Mouse (Mus musculus): ENCODE data around the gene Ipo4. TPM values are rescaled to one million over a fixed set of nuclear protein-coding genes. Genes with fewer than 3 reads are reported as not detected.

The Ipo4 gene
- 63.8 and 72.8 TPM in 2 replicates for polyA plus RNA-seq (2015; fragmentation: Nextera tagmentation; extraction: Ambion mirVana)

- Histone ChIP-seq H3K4me1 (replicated peaks) (no peaks in the 10 kb centered on the region), H3K27ac (peak within 1 kb of the TSS; percentile 60), H3K9ac (peak within 1 kb of the TSS; percentile 58), H3K9me3 (no peaks in the 10 kb centered on the region), H3K4me2 (replicated peaks) (peak within 1 kb of the TSS; percentile 94), H3K4me3 (replicated peaks) (peak within 1 kb of the TSS; percentile 63), H3K27me3 (replicated peaks) (no peaks in the 10 kb centered on the region), H3K36me3 (peaks cover 59% of the 10 kb centered on the region)
- 1% methylated on average over 33 of the region's 33 CpGs for WGBS
- ATAC-seq: peak; percentile 93
Measured at GRCm38 (mm10) chr14:55635523-55636007, at the start of gene Ipo4. Gene Ipo4 (minus strand): TSS chr14:55635957.

DNA sequence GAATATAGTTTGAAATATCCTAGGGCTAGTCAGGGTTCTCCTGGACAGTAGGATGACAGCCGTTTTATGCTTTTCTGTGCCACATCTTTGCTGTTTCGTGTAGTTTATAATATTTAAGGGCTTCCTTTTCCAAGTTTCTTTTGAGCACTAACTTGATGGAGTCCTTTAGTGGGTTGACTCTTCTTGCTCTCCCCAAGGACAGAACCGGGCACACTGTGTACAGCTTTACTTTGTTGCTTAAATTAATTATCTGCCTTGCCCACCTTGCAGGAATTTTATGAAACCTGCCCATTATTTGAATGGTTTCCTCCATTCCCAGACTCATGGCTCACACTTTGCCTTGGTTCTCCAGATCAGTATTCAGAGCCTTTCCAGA lies 46.3 kb upstream of the Ipo4 start:
- no peak overlapping the region for H3K27ac ChIP-seq
- H3K9me3 ChIP-seq: no peaks in the 10 kb centered on the region
- H3K4me3 ChIP-seq (replicated peaks): peak overlapping the region; percentile 76
- H3K4me1 ChIP-seq (replicated peaks): peaks cover 8% of the 10 kb centered on the region
- 14% methylated on average over 3 of the region's 3 CpGs for WGBS
- H3K36me3 ChIP-seq: peaks cover 21% of the 10 kb centered on the region
- peak overlapping the region; percentile 83 for H3K4me2 ChIP-seq (replicated peaks)
- H3K9ac ChIP-seq: peak overlapping the region; percentile 76
- no peaks in the 10 kb centered on the region for H3K27me3 ChIP-seq (replicated peaks)
- ATAC-seq: peak; percentile 27

- WGBS: under 1% methylated on average over 66 of the region's 66 CpGs
- ATAC-seq: peak; percentile 99
- H3K4me2 ChIP-seq (replicated peaks): peak within 1 kb of the TSS; percentile 83
Measured at GRCm38 (mm10) chr14:55681160-55682117, 45.7 kb upstream of the Ipo4 start, which contains the start of gene Tinf2. Gene Tinf2 (minus strand): TSS chr14:55681820.

DNA sequence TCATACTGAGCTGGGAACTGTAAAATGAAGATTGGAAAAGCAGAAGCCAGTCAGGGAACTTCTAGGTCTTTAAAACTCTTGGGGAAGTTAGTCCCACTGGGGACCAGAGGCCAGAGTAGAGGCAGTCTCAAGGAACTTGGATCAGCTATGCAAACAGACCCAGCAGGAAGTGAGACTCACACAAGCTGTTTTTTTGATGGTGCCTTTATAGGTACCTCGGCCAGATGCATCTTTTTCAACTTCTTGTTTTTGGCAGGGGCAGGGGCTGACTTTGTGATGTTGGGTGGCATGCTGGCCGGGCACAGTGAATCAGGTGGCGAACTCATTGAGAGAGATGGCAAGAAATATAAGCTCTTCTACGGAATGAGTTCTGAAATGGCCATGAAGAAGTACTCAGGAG lies 41.9 kb upstream of the Ipo4 start:
- 82% methylated on average over 4 of the region's 4 CpGs for WGBS
- ATAC-seq: no peak

More at GRCm38 (mm10) chr14:55681160-55682117, 45.7 kb upstream of the Ipo4 start, which contains the start of gene Tinf2:
- H3K4me1 ChIP-seq (replicated peaks): peaks cover 8% of the 10 kb centered on the region
- peaks cover 28% of the 10 kb centered on the region for H3K36me3 ChIP-seq
- peak within 1 kb of the TSS; percentile 76 for H3K9ac ChIP-seq
- H3K27me3 ChIP-seq (replicated peaks): no peaks in the 10 kb centered on the region
- peak within 1 kb of the TSS; percentile 91 for H3K27ac ChIP-seq
- peak within 1 kb of the TSS; percentile 76 for H3K4me3 ChIP-seq (replicated peaks)
- no peaks in the 10 kb centered on the region for H3K9me3 ChIP-seq

GRCm38 (mm10) chr14:55672741-55673060 lies 36.9 kb upstream of the Ipo4 start:
- H3K27ac ChIP-seq: no peak overlapping the region
- peaks cover 17% of the 10 kb centered on the region; the same call in 1 of the 2 replicates for H3K4me1 ChIP-seq (replicated peaks)
- no peak overlapping the region for H3K9ac ChIP-seq
- 70% methylated on average over 7 of the region's 7 CpGs for WGBS
- no peaks in the 10 kb centered on the region for H3K27me3 ChIP-seq (replicated peaks)
- ATAC-seq: no peak
- no peaks in the 10 kb centered on the region for H3K9me3 ChIP-seq
- peak overlapping the region; percentile 72 for H3K4me2 ChIP-seq (replicated peaks)
- peaks cover 17% of the 10 kb centered on the region for H3K36me3 ChIP-seq
- peak overlapping the region; percentile 65 for H3K4me3 ChIP-seq (replicated peaks)

More for the DNA sequence above, 41.9 kb upstream of the Ipo4 start:
- H3K4me1 ChIP-seq (replicated peaks): peaks cover 14% of the 10 kb centered on the region
- no peaks in the 10 kb centered on the region for H3K27me3 ChIP-seq (replicated peaks)
- H3K4me3 ChIP-seq (replicated peaks): no peak overlapping the region
- no peak overlapping the region for H3K4me2 ChIP-seq (replicated peaks)
- H3K27ac ChIP-seq: no peak overlapping the region
- H3K9ac ChIP-seq: no peak overlapping the region
- H3K9me3 ChIP-seq: no peaks in the 10 kb centered on the region
- H3K36me3 ChIP-seq: peaks cover 34% of the 10 kb centered on the region

DNA sequence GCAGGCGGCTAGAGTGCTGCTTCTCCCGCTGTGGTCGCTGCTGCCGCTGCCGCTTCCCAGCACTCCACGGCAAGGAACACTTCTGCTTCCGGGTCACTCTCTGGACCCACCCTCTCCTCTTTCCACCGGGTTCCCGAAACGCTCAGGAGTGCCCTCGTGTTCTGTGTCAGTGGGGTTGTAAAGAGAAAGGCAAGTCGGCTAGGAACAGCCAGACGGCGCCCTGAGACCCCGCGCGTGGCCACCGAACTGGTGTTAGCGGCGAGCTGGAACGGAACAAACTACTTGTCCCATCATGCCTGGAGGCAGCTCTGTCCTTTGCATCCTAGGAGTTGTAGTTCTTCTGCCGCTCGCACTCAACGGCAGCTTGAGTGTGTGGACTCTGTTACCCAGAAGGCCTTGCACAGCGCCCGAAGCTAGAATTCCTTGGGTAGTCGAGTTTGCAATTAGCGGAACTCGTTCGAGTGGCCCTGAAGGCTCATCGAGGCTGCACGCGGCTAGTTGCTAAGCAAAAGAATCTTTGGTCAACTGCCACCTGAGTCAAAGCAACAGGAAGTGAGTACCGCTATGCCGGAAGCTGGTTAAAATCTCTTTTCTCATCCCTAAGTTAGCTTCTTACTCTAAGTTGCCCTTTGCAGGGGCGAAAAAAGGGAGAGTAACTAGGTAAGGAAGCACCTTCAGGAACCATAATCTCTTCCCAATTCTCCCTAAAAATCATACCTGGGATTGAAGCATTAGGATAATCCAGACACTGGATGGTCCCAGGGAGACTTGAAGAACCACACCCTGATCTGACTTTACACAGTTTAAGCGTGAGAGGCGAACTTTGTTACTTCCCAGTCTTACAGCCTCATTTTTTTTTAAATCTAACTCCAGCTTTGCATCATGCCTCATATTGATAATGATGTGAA lies 36.3 kb upstream of the Ipo4 start, which contains the start of the genes Gmpr2 and Nedd8:
Gene Gmpr2 (plus strand): TSS at position 109 of the 908 bp plus-strand sequence.
Gene Nedd8 (minus strand): TSS at position 292 of the 908 bp plus-strand sequence.
- H3K27ac ChIP-seq: peak within 1 kb of the TSS; percentile 75
- H3K4me3 ChIP-seq (replicated peaks): peak within 1 kb of the TSS; percentile 65
- H3K9me3 ChIP-seq: no peaks in the 10 kb centered on the region
- under 1% methylated on average over 38 of the region's 38 CpGs for WGBS
- peak within 1 kb of the TSS; percentile 73 for H3K9ac ChIP-seq
- peaks cover 17% of the 10 kb centered on the region; the same call in 1 of the 2 replicates for H3K4me1 ChIP-seq (replicated peaks)
- peak within 1 kb of the TSS; percentile 72 for H3K4me2 ChIP-seq (replicated peaks)
- ATAC-seq: peak; percentile 99
- no peaks in the 10 kb centered on the region for H3K27me3 ChIP-seq (replicated peaks)
- H3K36me3 ChIP-seq: peaks cover 15% of the 10 kb centered on the region

- no peaks in the 10 kb centered on the region for H3K27me3 ChIP-seq (replicated peaks)
- peaks cover 10% of the 10 kb centered on the region; the same call in 1 of the 2 replicates for H3K36me3 ChIP-seq
- H3K27ac ChIP-seq: peak overlapping the region; percentile 75
- peaks cover 17% of the 10 kb centered on the region; the same call in 1 of the 2 replicates for H3K4me1 ChIP-seq (replicated peaks)
- H3K9me3 ChIP-seq: no peaks in the 10 kb centered on the region
- under 1% methylated on average over 12 of the region's 12 CpGs for WGBS
- H3K4me3 ChIP-seq (replicated peaks): peak overlapping the region; percentile 65
- H3K9ac ChIP-seq: peak overlapping the region; percentile 73
- ATAC-seq: peak; percentile 54
- H3K4me2 ChIP-seq (replicated peaks): peak overlapping the region; percentile 72
Measured at GRCm38 (mm10) chr14:55671486-55671832, 35.7 kb upstream of the Ipo4 start.

DNA sequence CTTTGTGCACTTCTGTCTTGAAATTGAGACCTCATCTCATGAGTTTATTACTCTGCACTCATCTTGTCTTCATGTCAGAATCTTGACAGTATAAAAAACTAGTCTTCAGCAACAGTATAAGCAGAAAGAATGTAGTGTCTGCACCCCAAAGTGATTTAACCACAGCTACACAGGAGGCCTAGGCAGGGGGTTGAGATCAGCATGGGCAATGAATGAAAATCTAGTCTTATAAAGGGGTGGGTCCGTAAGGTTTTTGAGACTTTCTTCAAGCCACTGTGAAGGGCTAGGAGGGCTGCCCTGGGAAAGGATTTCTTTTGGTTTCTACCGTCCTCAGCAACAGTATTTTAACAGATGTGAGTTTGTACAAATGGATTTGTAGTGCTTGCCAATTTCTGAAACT lies 24.9 kb upstream of the Ipo4 start:
- Histone ChIP-seq H3K4me2 (replicated peaks) (peak overlapping the region; percentile 61; the same call in 1 of the 2 replicates), H3K27ac (0 out of 2 replicates have a peak overlapping the region, but pooled peaks have one; percentile 17), H3K4me3 (replicated peaks) (peak overlapping the region; percentile 61), H3K27me3 (replicated peaks) (no peaks in the 10 kb centered on the region), H3K9me3 (no peaks in the 10 kb centered on the region), H3K36me3 (peaks cover 12% of the 10 kb centered on the region), H3K9ac (no peak overlapping the region), H3K4me1 (replicated peaks) (peaks cover 4% of the 10 kb centered on the region; the same call in 1 of the 2 replicates)
- WGBS: 59% methylated on average over 2 of the region's 2 CpGs
- peak; percentile 1; the same call in 1 of the 2 replicates for ATAC-seq

- Histone ChIP-seq H3K4me2 (replicated peaks) (peak within 1 kb of the TSS; percentile 61), H3K27me3 (replicated peaks) (no peaks in the 10 kb centered on the region), H3K36me3 (peaks cover 12% of the 10 kb centered on the region), H3K9ac (peak within 1 kb of the TSS; percentile 74), H3K4me3 (replicated peaks) (peak within 1 kb of the TSS; percentile 61), H3K9me3 (no peaks in the 10 kb centered on the region), H3K4me1 (replicated peaks) (peaks cover 4% of the 10 kb centered on the region; the same call in 1 of the 2 replicates), H3K27ac (peak within 1 kb of the TSS; percentile 60; the same call in 1 of the 2 replicates)
- under 1% methylated on average over 39 of the region's 39 CpGs for WGBS
- ATAC-seq: peak; percentile 92
Measured at GRCm38 (mm10) chr14:55659960-55660573, 24.3 kb upstream of the Ipo4 start, which contains the start of gene Mdp1. Gene Mdp1 (minus strand): TSS chr14:55660508.

DNA sequence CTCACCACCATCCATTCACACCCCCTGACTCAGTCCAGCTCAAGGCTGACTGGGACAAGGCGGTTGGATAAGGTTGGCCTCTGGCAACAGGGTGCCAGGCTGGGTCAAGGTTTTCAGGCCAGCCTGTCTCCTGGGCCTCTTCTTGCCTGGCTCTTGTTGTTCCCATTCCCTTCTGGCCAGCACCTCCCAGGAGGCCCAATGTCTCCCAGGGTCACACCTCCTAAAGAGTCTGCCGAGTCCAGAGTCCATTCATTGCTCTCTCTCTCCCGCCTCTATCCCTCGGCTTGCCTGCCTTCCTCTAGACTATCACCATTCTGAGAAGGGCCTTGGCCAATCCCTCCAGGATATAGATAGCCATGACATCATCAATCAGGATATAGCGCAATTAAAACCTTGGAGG lies 22.3 kb upstream of the Ipo4 start:
- ATAC-seq: peak; percentile 89
- H3K4me2 ChIP-seq (replicated peaks): 0 out of 2 replicates have a peak overlapping the region, but pooled peaks have one; percentile 9

GRCm38 (mm10) chr14:55656935-55657334 lies 21.2 kb upstream of the Ipo4 start:
- 84% methylated on average over 3 of the region's 3 CpGs for WGBS
- 0 out of 2 replicates have a peak, but pooled peaks cover under 1% of the 10 kb centered on the region for H3K36me3 ChIP-seq
- no peak for ATAC-seq
- no peaks in the 10 kb centered on the region for H3K27me3 ChIP-seq (replicated peaks)
- no peak overlapping the region for H3K4me3 ChIP-seq (replicated peaks)
- H3K9me3 ChIP-seq: no peaks in the 10 kb centered on the region
- peaks cover 4% of the 10 kb centered on the region; the same call in 1 of the 2 replicates for H3K4me1 ChIP-seq (replicated peaks)
- no peak overlapping the region for H3K4me2 ChIP-seq (replicated peaks)
- H3K27ac ChIP-seq: no peak overlapping the region
- H3K9ac ChIP-seq: no peak overlapping the region

More for the DNA sequence above, 22.3 kb upstream of the Ipo4 start:
- Histone ChIP-seq H3K27ac (peak overlapping the region; percentile 54; the same call in 1 of the 2 replicates), H3K9me3 (no peaks in the 10 kb centered on the region), H3K4me1 (replicated peaks) (peaks cover 4% of the 10 kb centered on the region; the same call in 1 of the 2 replicates), H3K27me3 (replicated peaks) (no peaks in the 10 kb centered on the region), H3K4me3 (replicated peaks) (no peak overlapping the region), H3K9ac (no peak overlapping the region), H3K36me3 (peaks cover 5% of the 10 kb centered on the region; the same call in 1 of the 2 replicates)
- WGBS: 63% methylated on average over 5 of the region's 5 CpGs
